10 mouse cellular contexts compared by ENCODE assay signal in genomic region chr3:92106582-92106981, GRCm38 (mm10). TPM values are rescaled to one million over a fixed set of nuclear protein-coding genes. Genes with fewer than 3 reads are reported as not detected.
DNase-seq lines count a peak whose midpoint lies in the region; ATAC-seq and TF ChIP-seq lines count a peak whose summit lies in the region.
"Had no signal": no experiment of that assay in that cellular context is flagged by ENCODE, and none has a peak within 500 bp of the region (broad histone marks: within the 10 kb centered on the region; RNA-seq: fewer than 3 reads in every experiment).

No protein-coding gene starts in this region.

- no peak for DNase-seq in forebrain, embryonic 11.5 days (ENCODE audit: low spot score)
- peak; percentile 74 for DNase-seq in R1 (ENCODE audit: low read depth, low spot score)
- peak; percentile 82 for DNase-seq in heart, embryonic 10.5 days (ENCODE audit: low spot score)
- peak; percentile 72 for DNase-seq in kidney, postnatal 0 days (ENCODE audit: low spot score)
- DNase-seq in midbrain, embryonic 10.5 days (ENCODE audit: low spot score), result peak; percentile 42
- DNase-seq in cerebellum, adult 9-11 months, result no peak
- DNase-seq in gastrocnemius, postnatal 25 days, result no peak

- H3K36me3 ChIP-seq in forebrain, embryonic 11.5 days (ENCODE audit: control insufficient read depth, insufficient read depth, low read length), result no peaks in the 10 kb centered on the region
- no peaks in the 10 kb centered on the region for H3K36me3 ChIP-seq in forebrain, embryonic 12.5 days (replicated peaks)
- no peaks in the 10 kb centered on the region for H3K36me3 ChIP-seq in heart, embryonic 10.5 days
- no peaks in the 10 kb centered on the region for H3K36me3 ChIP-seq in kidney, postnatal 0 days (ENCODE audit: insufficient read depth, low read length)
- no peaks in the 10 kb centered on the region for H3K36me3 ChIP-seq in midbrain, embryonic 10.5 days
- H3K36me3 ChIP-seq: lung, embryonic 15.5 days had no signal

- H3K27ac ChIP-seq in forebrain, embryonic 11.5 days (ENCODE audit: low read depth, low read length), result no peak overlapping the region
- no peak overlapping the region for H3K27ac ChIP-seq in forebrain, embryonic 12.5 days
- no peak overlapping the region for H3K27ac ChIP-seq in heart, embryonic 10.5 days
- no peak overlapping the region for H3K27ac ChIP-seq in kidney, postnatal 0 days
- no peak overlapping the region for H3K27ac ChIP-seq in midbrain, embryonic 10.5 days (replicated peaks)
- H3K27ac ChIP-seq: lung, embryonic 15.5 days had no signal

- no peaks in the 10 kb centered on the region for H3K9me3 ChIP-seq in forebrain, embryonic 11.5 days (ENCODE audit: control insufficient read depth, low read length)
- no peaks in the 10 kb centered on the region for H3K9me3 ChIP-seq in forebrain, embryonic 12.5 days
- H3K9me3 ChIP-seq in heart, embryonic 10.5 days, result no peaks in the 10 kb centered on the region
- no peaks in the 10 kb centered on the region for H3K9me3 ChIP-seq in kidney, postnatal 0 days (replicated peaks; ENCODE audit: low read length)
- H3K9me3 ChIP-seq in midbrain, embryonic 10.5 days (replicated peaks), result no peaks in the 10 kb centered on the region
- H3K9me3 ChIP-seq: lung, embryonic 15.5 days had no signal

- 0 out of 2 replicates have a peak, but pooled peaks have one; percentile 27 for ATAC-seq in forebrain, embryonic 11.5 days (replicated peaks; ENCODE audit: low FRiP score)
- ATAC-seq in forebrain, embryonic 12.5 days (ENCODE audit: low FRiP score), result no peak; the same call in 1 of the 2 replicates
- ATAC-seq in kidney, postnatal 0 days (replicated peaks; ENCODE audit: low FRiP score, low read depth), result peak; percentile 61; the same call in 1 of the 2 replicates

- H3K9ac ChIP-seq in forebrain, embryonic 11.5 days (ENCODE audit: low read length), result no peak overlapping the region
- H3K9ac ChIP-seq in forebrain, embryonic 12.5 days, result no peak overlapping the region
- H3K9ac ChIP-seq in kidney, postnatal 0 days (ENCODE audit: low read depth, low read length), result no peak overlapping the region
- H3K9ac ChIP-seq: lung, embryonic 15.5 days had no signal

- TF ChIP-seq CTCF in kidney, postnatal 0 days (IDR thresholded peaks at IDR 0.05; ENCODE audit: low read depth), result peak; percentile 77

- WGBS in forebrain, embryonic 11.5 days, result 11% methylated on average over 6 of the region's 6 CpGs
- WGBS in forebrain, embryonic 12.5 days, result 13% methylated on average over 6 of the region's 6 CpGs
- WGBS in heart, embryonic 10.5 days, result 8% methylated on average over 6 of the region's 6 CpGs
- WGBS in kidney, postnatal 0 days, result 5% methylated on average over 6 of the region's 6 CpGs
- WGBS in midbrain, embryonic 10.5 days, result 5% methylated on average over 6 of the region's 6 CpGs

- no peaks in the 10 kb centered on the region for H3K4me1 ChIP-seq in forebrain, embryonic 11.5 days (replicated peaks; ENCODE audit: control insufficient read depth, insufficient read depth, low read length)
- H3K4me1 ChIP-seq in forebrain, embryonic 12.5 days, result peaks cover 4% of the 10 kb centered on the region; the same call in 1 of the 2 replicates
- no peaks in the 10 kb centered on the region for H3K4me1 ChIP-seq in heart, embryonic 10.5 days
- no peaks in the 10 kb centered on the region for H3K4me1 ChIP-seq in kidney, postnatal 0 days (replicated peaks; ENCODE audit: insufficient read depth, low read length)
- H3K4me1 ChIP-seq in midbrain, embryonic 10.5 days, result peaks cover 12% of the 10 kb centered on the region
- H3K4me1 ChIP-seq: lung, embryonic 15.5 days had no signal

- no peak overlapping the region for H3K4me3 ChIP-seq in forebrain, embryonic 11.5 days (ENCODE audit: low read depth, low read length)
- H3K4me3 ChIP-seq in forebrain, embryonic 12.5 days (replicated peaks), result no peak overlapping the region
- H3K4me3 ChIP-seq in heart, embryonic 10.5 days, result no peak overlapping the region
- no peak overlapping the region for H3K4me3 ChIP-seq in kidney, postnatal 0 days (replicated peaks; ENCODE audit: low read depth, low read length)
- no peak overlapping the region for H3K4me3 ChIP-seq in midbrain, embryonic 10.5 days
- H3K4me3 ChIP-seq: erythroblast, embryonic 14.5 days; lung, embryonic 15.5 days had no signal

- no peaks in the 10 kb centered on the region for H3K27me3 ChIP-seq in forebrain, embryonic 11.5 days (ENCODE audit: control insufficient read depth, insufficient read depth, low read length)
- no peaks in the 10 kb centered on the region for H3K27me3 ChIP-seq in forebrain, embryonic 12.5 days
- no peaks in the 10 kb centered on the region for H3K27me3 ChIP-seq in heart, embryonic 10.5 days (ENCODE audit: insufficient read depth, poor library complexity, severe bottlenecking)
- H3K27me3 ChIP-seq in kidney, postnatal 0 days (ENCODE audit: insufficient read depth, low read length), result no peaks in the 10 kb centered on the region
- H3K27me3 ChIP-seq in midbrain, embryonic 10.5 days (ENCODE audit: low read depth, poor library complexity, severe bottlenecking), result no peaks in the 10 kb centered on the region
- H3K27me3 ChIP-seq: lung, embryonic 15.5 days had no signal

- no peak overlapping the region for H3K4me2 ChIP-seq in forebrain, embryonic 11.5 days (ENCODE audit: low read depth, low read length, severe bottlenecking)
- no peak overlapping the region for H3K4me2 ChIP-seq in forebrain, embryonic 12.5 days
- H3K4me2 ChIP-seq in kidney, postnatal 0 days (ENCODE audit: low read length), result no peak overlapping the region
- H3K4me2 ChIP-seq: lung, embryonic 15.5 days had no signal

RNA-seq across cellular contexts. Expression of gene Prr9, which starts 17.2 kb away (rescaled TPM):
- polyA plus RNA-seq in forebrain, embryonic 11.5 days (2014; fragmentation: Nextera tagmentation; extraction: Ambion mirVana), result not detected in 2 replicates
- not detected in 2 replicates for polyA plus RNA-seq in forebrain, embryonic 12.5 days (2016; fragmentation: Nextera tagmentation; extraction: Ambion mirVana)
- polyA plus RNA-seq in heart, embryonic 10.5 days (2016; fragmentation: Nextera tagmentation; extraction: Ambion mirVana), result not detected in 2 replicates
- polyA plus RNA-seq in kidney, postnatal 0 days (2015; fragmentation: Nextera tagmentation; extraction: Ambion mirVana), result not detected in 2 replicates
- not detected in 2 replicates for polyA plus RNA-seq in midbrain, embryonic 10.5 days (2016; fragmentation: Nextera tagmentation; extraction: Ambion mirVana)
- total RNA-seq in gastrocnemius, postnatal 25 days (2021), result not detected
- polyA plus RNA-seq: erythroblast, embryonic 14.5 days; lung, embryonic 15.5 days had no signal

RNA-seq across cellular contexts. Expression of gene Lor, which starts 23.6 kb away (rescaled TPM):
- polyA plus RNA-seq in forebrain, embryonic 11.5 days (2014; fragmentation: Nextera tagmentation; extraction: Ambion mirVana), result 0.86 and 0.99 TPM in 2 replicates
- 1.6 TPM in 2 replicates for polyA plus RNA-seq in forebrain, embryonic 12.5 days (2016; fragmentation: Nextera tagmentation; extraction: Ambion mirVana)
- polyA plus RNA-seq in heart, embryonic 10.5 days (2016; fragmentation: Nextera tagmentation; extraction: Ambion mirVana), result 0.69 and 0.83 TPM in 2 replicates
- polyA plus RNA-seq in kidney, postnatal 0 days (2015; fragmentation: Nextera tagmentation; extraction: Ambion mirVana), result 1.4 and 1.8 TPM in 2 replicates
- 0.46 and 0.77 TPM in 2 replicates for polyA plus RNA-seq in midbrain, embryonic 10.5 days (2016; fragmentation: Nextera tagmentation; extraction: Ambion mirVana)
- total RNA-seq in gastrocnemius, postnatal 25 days (2021), result not detected
- polyA plus RNA-seq: erythroblast, embryonic 14.5 days had no signal

RNA-seq across cellular contexts. Expression of gene Lelp1, which starts 36.0 kb away (rescaled TPM):
- not detected in 2 replicates for polyA plus RNA-seq in forebrain, embryonic 11.5 days (2014; fragmentation: Nextera tagmentation; extraction: Ambion mirVana)
- not detected in 2 replicates for polyA plus RNA-seq in forebrain, embryonic 12.5 days (2016; fragmentation: Nextera tagmentation; extraction: Ambion mirVana)
- not detected in 2 replicates for polyA plus RNA-seq in heart, embryonic 10.5 days (2016; fragmentation: Nextera tagmentation; extraction: Ambion mirVana)
- not detected in 2 replicates for polyA plus RNA-seq in kidney, postnatal 0 days (2015; fragmentation: Nextera tagmentation; extraction: Ambion mirVana)
- not detected in 2 replicates for polyA plus RNA-seq in midbrain, embryonic 10.5 days (2016; fragmentation: Nextera tagmentation; extraction: Ambion mirVana)
- total RNA-seq in gastrocnemius, postnatal 25 days (2021), result not detected
- polyA plus RNA-seq: erythroblast, embryonic 14.5 days; lung, embryonic 15.5 days had no signal

Comparison
In these comparisons a context has a peak if more than half of its experiments do, and no peak if none do; other contexts are left out.
1. DNase-seq: peak in R1 (single experiment), heart, embryonic 10.5 days (single experiment), kidney, postnatal 0 days (single experiment) and midbrain, embryonic 10.5 days (single experiment); none in forebrain, embryonic 11.5 days (single experiment), cerebellum, adult 9-11 months (single experiment) and gastrocnemius, postnatal 25 days (single experiment).